Mouse (Mus musculus) CH12.LX (cell line): ENCODE measurements around the gene Snx9. TPM values are rescaled to one million over a fixed set of nuclear protein-coding genes. Genes with fewer than 3 reads are reported as not detected.

Experiments
- DNase-seq: peaks from one replicate; pipeline ENCODE4 v3.0.0-alpha.2; 2013; ENCODE audit errors: extremely low read depth
- H3K27ac ChIP-seq: 2 replicates; pipeline ENCODE4 v1.5.1; 2012; ENCODE audit warnings: low read depth, mild to moderate bottlenecking, control low read depth, moderate library complexity; ENCODE audit not compliant: insufficient read depth
- H3K27me3 ChIP-seq: replicated peaks from 2 replicates; pipeline ENCODE3; 2012; ENCODE audit warnings: inconsistent platforms
- H3K36me3 ChIP-seq, 2 experiments: replicated peaks in 1 of 2; 2 replicates each; pipeline versions ENCODE3 to v1.6.1; 2012; ENCODE audit warnings: inconsistent platforms in 1 of 2, low read length in 1 of 2, mild to moderate bottlenecking in 1 of 2, mixed read lengths in 1 of 2, moderate library complexity in 1 of 2; ENCODE audit not compliant: control insufficient read depth in 1 of 2, insufficient read depth in 1 of 2
- H3K4me1 ChIP-seq, 2 experiments: 2 replicates each; pipeline ENCODE4 v1.6.1; 2012; ENCODE audit warnings: inconsistent platforms in 1 of 2, moderate library complexity in 1 of 2; ENCODE audit not compliant: insufficient read depth in 2 of 2, control insufficient read depth in 1 of 2
- H3K4me2 ChIP-seq: 2 replicates; pipeline ENCODE4 v1.6.1; 2012; ENCODE audit warnings: low read depth, mild to moderate bottlenecking, control low read depth; ENCODE audit not compliant: poor library complexity, insufficient read depth, severe bottlenecking
- H3K4me3 ChIP-seq, 3 experiments: fragments of 150-350 bp in 1 of 3; sonication (generic) in 1 of 3; replicated peaks in 1 of 3; 2 replicates each; pipeline versions ENCODE3 to v1.5.1; 2011 to 2012; ENCODE audit warnings: low read depth in 2 of 3, low read length in 2 of 3, mild to moderate bottlenecking in 2 of 3, moderate library complexity in 2 of 3, control low read depth in 1 of 3, improper control_type of control experiment in 1 of 3, inconsistent platforms in 1 of 3, mixed read lengths in 1 of 3; ENCODE audit not compliant: poor library complexity in 1 of 3
- H3K79me2 ChIP-seq: replicated peaks from 2 replicates; pipeline ENCODE4 v1.6.1; 2012; ENCODE audit warnings: mild to moderate bottlenecking, moderate library complexity; ENCODE audit not compliant: control insufficient read depth, poor library complexity, insufficient read depth, severe bottlenecking; ENCODE audit errors: extremely low read depth
- H3K9ac ChIP-seq: 2 replicates; pipeline ENCODE4 v1.6.1; 2012; ENCODE audit warnings: low read depth, mild to moderate bottlenecking, control low read depth, moderate library complexity; ENCODE audit not compliant: insufficient read depth
- H3K9me3 ChIP-seq: replicated peaks from 2 replicates; pipeline ENCODE3; 2012; ENCODE audit warnings: low read length, inconsistent platforms, mixed read lengths
- BHLHE40 ChIP-seq: IDR thresholded peaks from 2 replicates; pipeline ENCODE4 v1.6.1; 2011; ENCODE audit warnings: mild to moderate bottlenecking, low read depth, low read length, improper control_type of control experiment
- CHD1 ChIP-seq: IDR thresholded peaks from 2 replicates; pipeline ENCODE4 v1.6.1; 2012; ENCODE audit warnings: low read depth, low read length, improper control_type of control experiment, inconsistent platforms
- CHD2 ChIP-seq: IDR thresholded peaks from 2 replicates; pipeline ENCODE4 v1.6.1; 2011; ENCODE audit warnings: low read length, improper control_type of control experiment
- CTCF ChIP-seq, 2 experiments: IDR thresholded peaks in 1 of 2; conservative IDR thresholded peaks in 1 of 2; 2 replicates each; pipeline ENCODE4 v1.5.1; 2011 to 2012; ENCODE audit warnings: low read depth in 2 of 2, low read length in 2 of 2, improper control_type of control experiment in 1 of 2, inconsistent platforms in 1 of 2, mild to moderate bottlenecking in 1 of 2, moderate library complexity in 1 of 2
- E2F4 ChIP-seq: IDR thresholded peaks from 2 replicates; pipeline ENCODE4 v1.6.1; 2011; ENCODE audit warnings: low read depth, low read length, improper control_type of control experiment; ENCODE audit not compliant: insufficient replicate concordance
- ELF1 ChIP-seq: IDR thresholded peaks from 2 replicates; pipeline ENCODE4 v1.6.1; 2014; ENCODE audit warnings: low read depth, mild to moderate bottlenecking, inconsistent platforms, low read length, improper control_type of control experiment
- EP300 ChIP-seq: IDR thresholded peaks from 2 replicates; pipeline ENCODE4 v1.6.1; 2011; ENCODE audit warnings: low read length, improper control_type of control experiment
- ETS1 ChIP-seq: conservative IDR thresholded peaks from 2 replicates; pipeline ENCODE4 v1.6.1; 2012; ENCODE audit warnings: low read depth, mild to moderate bottlenecking, inconsistent platforms, low read length, improper control_type of control experiment, moderate library complexity
- GABPA ChIP-seq: IDR thresholded peaks from 2 replicates; pipeline ENCODE4 v1.6.1; 2012; ENCODE audit warnings: low read depth, low read length, improper control_type of control experiment, inconsistent platforms; ENCODE audit not compliant: insufficient replicate concordance
- HCFC1 ChIP-seq: IDR thresholded peaks from 2 replicates; pipeline ENCODE4 v1.6.1; 2012; ENCODE audit warnings: low read depth, mild to moderate bottlenecking, inconsistent platforms, low read length, improper control_type of control experiment
- IRF4 ChIP-seq: IDR thresholded peaks from 2 replicates; pipeline ENCODE4 v1.6.1; 2014; ENCODE audit warnings: low read depth, mild to moderate bottlenecking, inconsistent platforms, low read length, improper control_type of control experiment
- JUN ChIP-seq: IDR thresholded peaks from 2 replicates; pipeline ENCODE4 v1.6.1; 2011; ENCODE audit warnings: low read depth, mild to moderate bottlenecking, low read length, improper control_type of control experiment, moderate library complexity; ENCODE audit not compliant: insufficient read depth
- JUND ChIP-seq: conservative IDR thresholded peaks from 2 replicates; pipeline ENCODE4 v1.6.1; 2011; ENCODE audit warnings: low read depth, low read length, improper control_type of control experiment
- KAT2A ChIP-seq: IDR thresholded peaks from 2 replicates; pipeline ENCODE4 v1.6.1; 2012; ENCODE audit warnings: low read length, improper control_type of control experiment, inconsistent platforms; ENCODE audit not compliant: insufficient replicate concordance
- MAFK ChIP-seq: IDR thresholded peaks from 2 replicates; pipeline ENCODE4 v1.6.1; 2011; ENCODE audit warnings: low read length, improper control_type of control experiment; ENCODE audit not compliant: insufficient replicate concordance
- MAX ChIP-seq: IDR thresholded peaks from 2 replicates; pipeline ENCODE4 v1.6.1; 2011; ENCODE audit warnings: low read length, improper control_type of control experiment
- MAZ ChIP-seq: IDR thresholded peaks from 2 replicates; pipeline ENCODE4 v1.6.1; 2012; ENCODE audit warnings: low read depth, mild to moderate bottlenecking, inconsistent platforms, low read length, improper control_type of control experiment, moderate library complexity
- MEF2A ChIP-seq: IDR thresholded peaks from 2 replicates; pipeline ENCODE4 v1.6.1; 2014; ENCODE audit warnings: low read depth, mild to moderate bottlenecking, inconsistent platforms, low read length, improper control_type of control experiment, borderline replicate concordance
- MXI1 ChIP-seq: IDR thresholded peaks from 2 replicates; pipeline ENCODE4 v1.6.1; 2011; ENCODE audit warnings: mild to moderate bottlenecking, low read depth, low read length, improper control_type of control experiment
- MYC ChIP-seq: IDR thresholded peaks from 2 replicates; pipeline ENCODE4 v1.6.1; 2011; ENCODE audit warnings: low read depth, mild to moderate bottlenecking, improper control_type of control experiment, low read length
- NELFE ChIP-seq: IDR thresholded peaks from 2 replicates; pipeline ENCODE4 v1.6.1; 2011; ENCODE audit warnings: low read depth, low read length, improper control_type of control experiment
- NRF1 ChIP-seq: IDR thresholded peaks from 2 replicates; pipeline ENCODE4 v1.6.1; 2014; ENCODE audit warnings: low read depth, mild to moderate bottlenecking, inconsistent platforms, low read length, improper control_type of control experiment, moderate library complexity
- PAX5 ChIP-seq: IDR thresholded peaks from 2 replicates; pipeline ENCODE4 v1.6.1; 2012; ENCODE audit warnings: low read length, inconsistent platforms, mixed read lengths
- POLR2A ChIP-seq: IDR thresholded peaks from 2 replicates; pipeline ENCODE4 v1.6.1; 2011; ENCODE audit warnings: low read depth, mild to moderate bottlenecking, improper control_type of control experiment, low read length
- POLR2AphosphoS2 ChIP-seq: IDR thresholded peaks from 2 replicates; pipeline ENCODE4 v1.6.1; 2011; ENCODE audit warnings: low read depth, low read length, improper control_type of control experiment
- RAD21 ChIP-seq: IDR thresholded peaks from 2 replicates; pipeline ENCODE4 v1.6.1; 2011; ENCODE audit warnings: low read depth, mild to moderate bottlenecking, low read length, improper control_type of control experiment, moderate library complexity
- RCOR1 ChIP-seq: conservative IDR thresholded peaks from 2 replicates; pipeline ENCODE4 v1.6.1; 2012; ENCODE audit warnings: low read depth, mild to moderate bottlenecking, inconsistent platforms, low read length, improper control_type of control experiment
- SIN3A ChIP-seq: IDR thresholded peaks from 2 replicates; pipeline ENCODE4 v1.6.1; 2012; ENCODE audit warnings: low read length, improper control_type of control experiment, inconsistent platforms
- SMC3 ChIP-seq: IDR thresholded peaks from 2 replicates; pipeline ENCODE4 v1.6.1; 2011; ENCODE audit warnings: low read depth, low read length, improper control_type of control experiment
- TBP ChIP-seq: conservative IDR thresholded peaks from 2 replicates; pipeline ENCODE4 v1.6.1; 2011; ENCODE audit warnings: low read depth, low read length, improper control_type of control experiment
- TCF12 ChIP-seq: IDR thresholded peaks from 2 replicates; pipeline ENCODE4 v1.6.1; 2014; ENCODE audit warnings: low read depth, mild to moderate bottlenecking, inconsistent platforms, low read length, improper control_type of control experiment
- UBTF ChIP-seq: IDR thresholded peaks from 2 replicates; pipeline ENCODE4 v1.6.1; 2012; ENCODE audit warnings: low read depth, mild to moderate bottlenecking, inconsistent platforms, low read length, improper control_type of control experiment, moderate library complexity
- USF1 ChIP-seq: IDR thresholded peaks from 2 replicates; pipeline ENCODE4 v1.6.1; 2014; ENCODE audit warnings: low read depth, mild to moderate bottlenecking, inconsistent platforms, low read length, improper control_type of control experiment
- USF2 ChIP-seq: conservative IDR thresholded peaks from 2 replicates; pipeline ENCODE4 v1.6.1; 2011; ENCODE audit warnings: low read depth, low read length, improper control_type of control experiment
- ZC3H11A ChIP-seq: IDR thresholded peaks from 2 replicates; pipeline ENCODE4 v1.6.1; 2012; ENCODE audit warnings: low read depth, mild to moderate bottlenecking, inconsistent platforms, low read length, improper control_type of control experiment
- ZKSCAN1 ChIP-seq: IDR thresholded peaks from 2 replicates; pipeline ENCODE4 v1.6.1; 2012; ENCODE audit warnings: low read depth, inconsistent platforms, low read length, improper control_type of control experiment, borderline replicate concordance
- ZMIZ1 ChIP-seq: IDR thresholded peaks from 2 replicates; pipeline ENCODE4 v1.6.1; 2012; ENCODE audit warnings: low read depth, mild to moderate bottlenecking, inconsistent platforms, low read length, improper control_type of control experiment
- ZNF384 ChIP-seq: IDR thresholded peaks from 2 replicates; pipeline ENCODE4 v1.6.1; 2012; ENCODE audit warnings: low read depth, low read length, improper control_type of control experiment, inconsistent platforms
- dilution Hi-C: fragments of 300-500 bp; cut with MboI; formaldehyde crosslinking; loops from 2 replicates; pipeline ENCODE4 v1.14.3; 2020; ENCODE audit warnings: low sequenced_read_pairs; ENCODE audit not compliant: extremely low pct_unique_long_range_greater_than_20kb, extremely low pct_ligation_motif_present
- in situ Hi-C: fragments of 300-500 bp; cut with MboI; formaldehyde crosslinking; loops from 3 replicates; pipeline ENCODE4 v1.14.3; 2019; ENCODE audit warnings: low sequenced_read_pairs, low pct_ligation_motif_present, low pct_unique_long_range_greater_than_20kb, mixed read lengths
- polyA plus RNA-seq: library from polyadenylated mRNA; unstranded; fragments of >175 nt; gene quantifications from 2 replicates; pipeline ENCODE4 v1.2.1, GENCODE M21; 2012; ENCODE audit warnings: low read depth; ENCODE audit not compliant: insufficient read length
- total RNA-seq, 2 experiments: library from RNA; depleted of rRNA; stranded (reverse); fragments of 300-350 nt in 1 of 2; fragments of >200 nt in 1 of 2; gene quantifications; 2 replicates each; pipeline ENCODE4 v1.2.3; 2012 to 2014

Gene Snx9
- total and polyA plus RNA-seq, 3 experiments, result 16.3 to 26.3 (median 17.1) TPM

DNA sequence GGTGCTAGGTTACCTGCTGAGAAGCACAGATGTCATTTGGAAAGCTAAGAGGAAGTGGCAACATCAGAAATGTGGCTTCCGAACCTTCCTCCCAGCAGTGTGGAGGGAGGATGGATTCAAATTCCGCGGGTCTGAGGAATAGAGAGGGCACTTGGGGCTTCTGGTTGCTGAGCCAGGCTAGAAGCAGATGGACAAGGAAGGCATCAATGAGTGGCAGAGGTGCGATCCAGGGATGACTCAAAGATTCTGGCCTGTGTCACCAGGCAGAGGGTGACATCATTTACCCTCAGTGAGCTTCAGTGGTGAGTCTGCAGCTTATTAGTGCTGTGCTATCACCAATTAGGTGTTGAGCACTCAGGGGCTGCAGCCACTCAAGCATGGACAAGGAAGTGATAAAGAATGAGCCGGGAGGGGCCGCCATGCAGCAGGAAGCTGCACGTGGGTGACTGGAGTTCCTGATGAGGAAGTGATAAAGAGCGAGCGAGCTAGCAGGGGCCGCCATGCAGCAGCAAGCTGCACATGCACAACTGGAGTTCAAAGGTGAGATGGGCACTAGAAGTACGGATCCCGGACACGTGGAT lies 42.8 kb upstream of the Snx9 start:
- Histone ChIP-seq H3K9me3 (no peaks in the 10 kb centered on the region), H3K36me3 (peaks cover 0 to 4% of the 10 kb centered on the region in 2 experiments), H3K9ac (peak overlapping the region; percentile 79), H3K4me3 (peak overlapping the region; percentile 40 to 65 (median 59)), H3K27me3 (no peaks in the 10 kb centered on the region), H3K4me2 (peak overlapping the region; percentile 67), H3K27ac (peak overlapping the region; percentile 42), H3K79me2 (no peaks in the 10 kb centered on the region), H3K4me1 (peaks cover 44 to 69% of the 10 kb centered on the region in 2 experiments)
- in situ Hi-C loops, result loop anchor here (5.0 to 10.0 kb wide), 4 partner anchors 34 to 206 kb away; no protein-coding TSS in a partner anchor
- peak; percentile 91 for DNase-seq
- TF ChIP-seq BHLHE40, result peak; percentile 99
- TF ChIP-seq UBTF, result no peak
- TF ChIP-seq USF2, result no peak
- no peak for TF ChIP-seq KAT2A
- 0 out of 2 replicates have a peak, but pooled peaks have one; percentile 46 for TF ChIP-seq NRF1
- TF ChIP-seq USF1, result peak; percentile 44
- peak; percentile 79 for TF ChIP-seq JUN
- TF ChIP-seq RCOR1, result peak; percentile 72
- peak; percentile 53 for TF ChIP-seq EP300
- TF ChIP-seq E2F4, result no peak
- peak; percentile 59; the same call in 1 of the 2 replicates for TF ChIP-seq HCFC1
- no peak for TF ChIP-seq CHD1
- TF ChIP-seq CTCF (conservative IDR thresholded peaks at IDR 0.05 in 1 of 2, IDR thresholded peaks at IDR 0.05 in 1 of 2; ENCODE audit: low read depth in 2 of 2, low read length in 2 of 2), result no peak
- TF ChIP-seq MAX, result peak; percentile 98
- no peak for TF ChIP-seq PAX5
- no peak for TF ChIP-seq ZC3H11A
- TF ChIP-seq GABPA, result no peak
- peak; percentile 98 for TF ChIP-seq MYC
- peak; percentile 75 for TF ChIP-seq SIN3A
- peak; percentile 60 for TF ChIP-seq MEF2A
- peak; percentile 88 for TF ChIP-seq ELF1
- peak; percentile 80 for TF ChIP-seq IRF4
- peak; percentile 50; the same call in 1 of the 2 replicates for TF ChIP-seq CHD2
- peak; percentile 62; the same call in 1 of the 2 replicates for TF ChIP-seq ZMIZ1
- no peak for TF ChIP-seq ZKSCAN1
- TF ChIP-seq MAFK, result 0 out of 2 replicates have a peak, but pooled peaks have one; percentile 57
- peak; percentile 98 for TF ChIP-seq MXI1
- peak; percentile 61; the same call in 1 of the 2 replicates for TF ChIP-seq TBP
- no peak; the same call in 1 of the 2 replicates for TF ChIP-seq POLR2AphosphoS2
- TF ChIP-seq TCF12, result peak; percentile 71; the same call in 1 of the 2 replicates
- no peak for TF ChIP-seq ZNF384
- TF ChIP-seq JUND, result peak; percentile 64
- peak; percentile 95 for TF ChIP-seq ETS1
- TF ChIP-seq RAD21, result no peak; the same call in none of the 2 replicates
- peak; percentile 74 for TF ChIP-seq POLR2A
- peak; percentile 35 for TF ChIP-seq SMC3
- TF ChIP-seq MAZ, result peak; percentile 69
- peak; percentile 71 for TF ChIP-seq NELFE
- dilution Hi-C loops, result no loop called here
